Mouse (Mus musculus) heart, embryonic 10.5 days (tissue): Measurements from ENCODE around the gene Cadm2. TPM values are rescaled to one million over a fixed set of nuclear protein-coding genes. Genes with fewer than 3 reads are reported as not detected.

Experiments
- DNase-seq: peaks from one replicate; pipeline ENCODE4 v3.0.0-alpha.2; 2017; ENCODE audit warnings: low spot score
- H3K27ac ChIP-seq: fragments of 300-500 bp; sonication (generic); 2 replicates; pipeline ENCODE4 v1.5.1; 2016; ENCODE audit warnings: mild to moderate bottlenecking
- H3K27me3 ChIP-seq: fragments of 300-500 bp; sonication (generic); 2 replicates; pipeline ENCODE4 v1.6.1; 2016; ENCODE audit warnings: mild to moderate bottlenecking; ENCODE audit not compliant: poor library complexity, insufficient read depth, severe bottlenecking
- H3K36me3 ChIP-seq: fragments of 300-500 bp; sonication (generic); 2 replicates; pipeline ENCODE4 v1.6.1; 2016; ENCODE audit warnings: mild to moderate bottlenecking, moderate library complexity
- H3K4me1 ChIP-seq: fragments of 300-500 bp; sonication (generic); 2 replicates; pipeline ENCODE4 v1.6.1; 2016; ENCODE audit warnings: mild to moderate bottlenecking
- H3K4me3 ChIP-seq: fragments of 300-500 bp; sonication (generic); 2 replicates; pipeline ENCODE4 v1.5.1; 2016; ENCODE audit warnings: mild to moderate bottlenecking, moderate library complexity
- H3K9me3 ChIP-seq: fragments of 300-500 bp; sonication (generic); 2 replicates; pipeline ENCODE4 v1.6.1; 2016; ENCODE audit warnings: mild to moderate bottlenecking, moderate library complexity
- WGBS: fragments of 180-500 bp; shearing (Covaris S2); methylation state at CpG from one replicate; pipeline ENCODE4 v1.1.7; 2016; 5-methylcytosine and 5-hydroxymethylcytosine counted together
- polyA plus RNA-seq: library from polyadenylated mRNA; unstranded; fragments of >200 nt; fragmentation: Nextera tagmentation; extraction: Ambion mirVana; gene quantifications from 2 replicates; pipeline ENCODE4 v1.2.1, GENCODE M21; 2016

Cadm2 gene
- polyA plus RNA-seq, 1 experiment from 2014 or later = 0.33 TPM

GRCm38 (mm10) chr16:67605661-67606060, 15.0 kb downstream of the Cadm2 start:
- DNase-seq = no peak
- H3K27ac ChIP-seq = no peak overlapping the region
- H3K27me3 ChIP-seq = no peaks in the 10 kb centered on the region
- H3K4me1 ChIP-seq = no peaks in the 10 kb centered on the region
- no peaks in the 10 kb centered on the region for H3K9me3 ChIP-seq
- no peak overlapping the region for H3K4me3 ChIP-seq
- WGBS = 84% methylated on average over 6 of the region's 6 CpGs
- H3K36me3 ChIP-seq = no peaks in the 10 kb centered on the region

- Histone ChIP-seq H3K9me3 (no peaks in the 10 kb centered on the region), H3K4me3 (no peak overlapping the region), H3K36me3 (no peaks in the 10 kb centered on the region), H3K27ac (no peak overlapping the region), H3K4me1 (no peaks in the 10 kb centered on the region), H3K27me3 (no peaks in the 10 kb centered on the region)
- DNase-seq = no peak
- WGBS = 86% methylated on average over 9 of the region's 9 CpGs
These were observed 20.7 kb downstream of the Cadm2 start for GRCm38 (mm10) chr16:67599981-67600380.

GRCm38 (mm10) chr16:67598841-67599240, 21.9 kb downstream of the Cadm2 start:
- DNase-seq = no peak
- Histone ChIP-seq H3K36me3 (no peaks in the 10 kb centered on the region), H3K4me1 (no peaks in the 10 kb centered on the region), H3K9me3 (no peaks in the 10 kb centered on the region), H3K4me3 (no peak overlapping the region), H3K27me3 (no peaks in the 10 kb centered on the region), H3K27ac (no peak overlapping the region)
- 77% methylated on average over 4 of the region's 4 CpGs for WGBS

- H3K27me3 ChIP-seq = no peaks in the 10 kb centered on the region
- H3K27ac ChIP-seq = no peak overlapping the region
- no peaks in the 10 kb centered on the region for H3K9me3 ChIP-seq
- H3K4me1 ChIP-seq = no peaks in the 10 kb centered on the region
- no peak overlapping the region for H3K4me3 ChIP-seq
- DNase-seq = no peak
- H3K36me3 ChIP-seq = no peaks in the 10 kb centered on the region
- 82% methylated on average over 6 of the region's 6 CpGs for WGBS
These were observed 29.7 kb downstream of the Cadm2 start for GRCm38 (mm10) chr16:67591015-67591414.

GRCm38 (mm10) chr16:67578842-67579517, 41.7 kb downstream of the Cadm2 start:
- DNase-seq = no peak
- H3K4me1 ChIP-seq = no peaks in the 10 kb centered on the region
- no peak overlapping the region for H3K27ac ChIP-seq

GRCm38 (mm10) chr16:67575557-67575956, 45.2 kb downstream of the Cadm2 start:
- no peaks in the 10 kb centered on the region for H3K27me3 ChIP-seq
- no peak for DNase-seq
- no peaks in the 10 kb centered on the region for H3K4me1 ChIP-seq
- no peak overlapping the region for H3K27ac ChIP-seq
- no peaks in the 10 kb centered on the region for H3K36me3 ChIP-seq
- no peak overlapping the region for H3K4me3 ChIP-seq
- 74% methylated on average over 5 of the region's 5 CpGs for WGBS
- H3K9me3 ChIP-seq = no peaks in the 10 kb centered on the region

More at GRCm38 (mm10) chr16:67578842-67579517, 41.7 kb downstream of the Cadm2 start:
- no peaks in the 10 kb centered on the region for H3K36me3 ChIP-seq
- 78% methylated on average over 11 of the region's 11 CpGs for WGBS
- no peak overlapping the region for H3K4me3 ChIP-seq
- no peaks in the 10 kb centered on the region for H3K27me3 ChIP-seq
- no peaks in the 10 kb centered on the region for H3K9me3 ChIP-seq

GRCm38 (mm10) chr16:67526992-67527391, 93.7 kb downstream of the Cadm2 start:
- H3K4me3 ChIP-seq = no peak overlapping the region
- no peaks in the 10 kb centered on the region for H3K9me3 ChIP-seq
- WGBS = 75% methylated on average over 1 of the region's 1 CpGs
- no peaks in the 10 kb centered on the region for H3K4me1 ChIP-seq
- H3K27me3 ChIP-seq = no peaks in the 10 kb centered on the region
- H3K27ac ChIP-seq = no peak overlapping the region
- DNase-seq = no peak
- H3K36me3 ChIP-seq = no peaks in the 10 kb centered on the region

GRCm38 (mm10) chr16:67524878-67525277, 95.8 kb downstream of the Cadm2 start:
- Histone ChIP-seq H3K27me3 (no peaks in the 10 kb centered on the region), H3K9me3 (no peaks in the 10 kb centered on the region), H3K36me3 (no peaks in the 10 kb centered on the region), H3K27ac (no peak overlapping the region), H3K4me1 (no peaks in the 10 kb centered on the region), H3K4me3 (no peak overlapping the region)
- WGBS = 89% methylated on average over 1 of the region's 1 CpGs
- no peak for DNase-seq

GRCm38 (mm10) chr16:67518311-67518710, 102.4 kb downstream of the Cadm2 start:
- DNase-seq = no peak
- Histone ChIP-seq H3K4me1 (no peaks in the 10 kb centered on the region), H3K36me3 (no peaks in the 10 kb centered on the region), H3K9me3 (no peaks in the 10 kb centered on the region), H3K27me3 (no peaks in the 10 kb centered on the region), H3K4me3 (no peak overlapping the region), H3K27ac (no peak overlapping the region)
- WGBS = 73% methylated on average over 3 of the region's 3 CpGs

- H3K4me1 ChIP-seq = no peaks in the 10 kb centered on the region
- H3K27me3 ChIP-seq = no peaks in the 10 kb centered on the region
- no peak overlapping the region for H3K27ac ChIP-seq
- no peak overlapping the region for H3K4me3 ChIP-seq
- WGBS = 76% methylated on average over 4 of the region's 4 CpGs
- no peak for DNase-seq
- no peaks in the 10 kb centered on the region for H3K9me3 ChIP-seq
- H3K36me3 ChIP-seq = no peaks in the 10 kb centered on the region
These were observed 105.2 kb downstream of the Cadm2 start for GRCm38 (mm10) chr16:67515549-67515948.

GRCm38 (mm10) chr16:67509079-67509478, 111.6 kb downstream of the Cadm2 start:
- H3K27me3 ChIP-seq = no peaks in the 10 kb centered on the region
- no peaks in the 10 kb centered on the region for H3K9me3 ChIP-seq
- no peaks in the 10 kb centered on the region for H3K4me1 ChIP-seq
- no peak overlapping the region for H3K4me3 ChIP-seq
- WGBS = 81% methylated on average over 9 of the region's 9 CpGs
- H3K36me3 ChIP-seq = no peaks in the 10 kb centered on the region
- DNase-seq = no peak
- H3K27ac ChIP-seq = no peak overlapping the region

GRCm38 (mm10) chr16:67482542-67482941, 138.2 kb downstream of the Cadm2 start:
- no peaks in the 10 kb centered on the region for H3K36me3 ChIP-seq
- DNase-seq = no peak

GRCm38 (mm10) chr16:67467041-67467440, 153.7 kb downstream of the Cadm2 start:
- DNase-seq = no peak
- Histone ChIP-seq H3K27me3 (no peaks in the 10 kb centered on the region), H3K27ac (no peak overlapping the region), H3K4me3 (no peak overlapping the region), H3K4me1 (no peaks in the 10 kb centered on the region), H3K9me3 (no peaks in the 10 kb centered on the region), H3K36me3 (no peaks in the 10 kb centered on the region)
- 83% methylated on average over 3 of the region's 3 CpGs for WGBS

More at GRCm38 (mm10) chr16:67482542-67482941, 138.2 kb downstream of the Cadm2 start:
- WGBS = 81% methylated on average over 7 of the region's 7 CpGs
- Histone ChIP-seq H3K4me3 (no peak overlapping the region), H3K27me3 (no peaks in the 10 kb centered on the region), H3K27ac (no peak overlapping the region), H3K9me3 (no peaks in the 10 kb centered on the region), H3K4me1 (no peaks in the 10 kb centered on the region)

- no peak overlapping the region for H3K4me3 ChIP-seq
- no peak overlapping the region for H3K27ac ChIP-seq
- WGBS = 78% methylated on average over 4 of the region's 4 CpGs
- H3K36me3 ChIP-seq = no peaks in the 10 kb centered on the region
- no peaks in the 10 kb centered on the region for H3K27me3 ChIP-seq
- H3K4me1 ChIP-seq = no peaks in the 10 kb centered on the region
- H3K9me3 ChIP-seq = no peaks in the 10 kb centered on the region
- no peak for DNase-seq
These were observed 184.4 kb downstream of the Cadm2 start for GRCm38 (mm10) chr16:67436301-67436700.
